Mouse (Mus musculus): Measurements from ENCODE around the gene Auts2. TPM values are rescaled to one million over a fixed set of nuclear protein-coding genes. Genes with fewer than 3 reads are reported as not detected.

Auts2 gene
- polyA plus RNA-seq, 1 experiment from 2014 or later, result 29.4 TPM

DNA sequence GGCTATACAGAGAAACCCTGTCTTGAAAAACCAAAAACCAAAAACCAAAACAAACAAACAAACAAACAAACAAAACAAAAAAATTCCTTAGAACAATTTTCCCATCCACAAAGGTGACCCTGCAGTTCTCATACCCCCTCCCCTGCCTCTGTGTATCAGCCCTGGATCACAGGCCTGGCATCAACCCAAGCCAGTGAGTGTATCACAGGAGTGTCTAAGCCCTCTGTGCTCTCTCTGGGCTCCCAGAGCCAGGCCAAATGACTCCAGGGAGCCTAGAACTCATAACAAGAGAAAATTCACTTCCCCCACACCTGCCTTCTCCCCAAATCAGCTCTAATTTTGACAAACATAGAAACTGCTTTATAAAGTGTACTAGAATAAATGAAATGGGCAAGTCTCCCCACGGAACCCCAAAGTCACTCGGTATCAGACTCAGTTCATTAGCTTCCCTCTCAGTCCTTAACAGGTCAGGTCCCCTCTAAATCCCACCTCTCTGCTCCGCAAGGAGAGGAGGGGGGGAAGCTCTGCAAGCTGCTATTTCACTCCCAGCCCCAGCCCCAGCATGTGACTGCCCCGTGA lies 896.0 kb downstream of the Auts2 start:
- WGBS, result 39% methylated on average over 3 of the region's 4 CpGs
- DNase-seq (ENCODE audit: low spot score) (no peak), ATAC-seq (ENCODE audit: low read depth) (no peak; the same call in 1 of the 2 replicates)
- H3K36me3 ChIP-seq (ENCODE audit: control insufficient read depth, insufficient read depth, low read length), result no peaks in the 10 kb centered on the region
- peaks cover 33% of the 10 kb centered on the region for H3K4me1 ChIP-seq (ENCODE audit: control insufficient read depth, insufficient read depth, low read length)
- H3K9me3 ChIP-seq (ENCODE audit: control insufficient read depth, low read length), result no peaks in the 10 kb centered on the region
- H3K4me2 ChIP-seq (ENCODE audit: low read depth, low read length), result no peak overlapping the region
- no peak overlapping the region for H3K9ac ChIP-seq (ENCODE audit: low read depth, low read length)
- H3K27me3 ChIP-seq (replicated peaks; ENCODE audit: control insufficient read depth, insufficient read depth, low read length), result no peaks in the 10 kb centered on the region
- 0 out of 2 replicates have a peak overlapping the region, but pooled peaks have one; percentile 36 for H3K27ac ChIP-seq (replicated peaks; ENCODE audit: low read depth, low read length)
- no peak overlapping the region for H3K4me3 ChIP-seq (ENCODE audit: low read depth, low read length)

DNA sequence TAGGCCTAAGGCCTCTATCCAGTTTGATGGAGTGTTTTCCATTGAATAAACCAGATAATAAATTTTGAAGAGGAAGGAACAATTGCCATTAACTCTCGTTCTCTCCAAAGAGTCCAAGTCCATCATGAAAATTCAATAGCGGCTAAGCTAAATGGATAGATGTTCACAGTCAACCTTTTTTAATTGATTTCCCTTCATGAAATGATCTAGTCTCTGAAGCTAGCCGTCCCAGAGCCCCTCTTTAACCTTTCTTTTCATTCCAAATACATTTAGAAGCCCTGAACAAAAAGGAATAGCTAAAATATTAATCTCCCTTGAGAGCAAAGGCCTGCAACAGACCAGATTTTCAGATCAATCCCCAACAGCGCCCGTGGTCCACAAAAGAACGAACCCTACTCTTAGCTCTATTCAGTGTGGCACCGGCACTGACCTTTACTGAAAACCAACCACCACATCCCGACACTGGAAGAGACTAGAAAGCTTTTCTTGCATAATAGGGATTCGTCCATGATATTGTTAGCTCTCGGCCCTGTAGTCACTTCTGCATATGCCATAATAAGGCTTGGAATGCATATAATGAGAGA lies 896.9 kb downstream of the Auts2 start:
- Histone ChIP-seq H3K4me2 (ENCODE audit: low read depth, low read length) (no peak overlapping the region), H3K4me1 (ENCODE audit: control insufficient read depth, insufficient read depth, low read length) (peaks cover 35% of the 10 kb centered on the region), H3K36me3 (ENCODE audit: control insufficient read depth, insufficient read depth, low read length) (no peaks in the 10 kb centered on the region), H3K27me3 (replicated peaks; ENCODE audit: control insufficient read depth, insufficient read depth, low read length) (no peaks in the 10 kb centered on the region), H3K27ac (replicated peaks; ENCODE audit: low read depth, low read length) (no peak overlapping the region), H3K9ac (ENCODE audit: low read depth, low read length) (no peak overlapping the region), H3K4me3 (ENCODE audit: low read depth, low read length) (no peak overlapping the region), H3K9me3 (ENCODE audit: control insufficient read depth, low read length) (no peaks in the 10 kb centered on the region)
- ATAC-seq (ENCODE audit: low read depth) (no peak), DNase-seq (ENCODE audit: low spot score) (no peak)
- 85% methylated on average over 10 of the region's 10 CpGs for WGBS

DNA sequence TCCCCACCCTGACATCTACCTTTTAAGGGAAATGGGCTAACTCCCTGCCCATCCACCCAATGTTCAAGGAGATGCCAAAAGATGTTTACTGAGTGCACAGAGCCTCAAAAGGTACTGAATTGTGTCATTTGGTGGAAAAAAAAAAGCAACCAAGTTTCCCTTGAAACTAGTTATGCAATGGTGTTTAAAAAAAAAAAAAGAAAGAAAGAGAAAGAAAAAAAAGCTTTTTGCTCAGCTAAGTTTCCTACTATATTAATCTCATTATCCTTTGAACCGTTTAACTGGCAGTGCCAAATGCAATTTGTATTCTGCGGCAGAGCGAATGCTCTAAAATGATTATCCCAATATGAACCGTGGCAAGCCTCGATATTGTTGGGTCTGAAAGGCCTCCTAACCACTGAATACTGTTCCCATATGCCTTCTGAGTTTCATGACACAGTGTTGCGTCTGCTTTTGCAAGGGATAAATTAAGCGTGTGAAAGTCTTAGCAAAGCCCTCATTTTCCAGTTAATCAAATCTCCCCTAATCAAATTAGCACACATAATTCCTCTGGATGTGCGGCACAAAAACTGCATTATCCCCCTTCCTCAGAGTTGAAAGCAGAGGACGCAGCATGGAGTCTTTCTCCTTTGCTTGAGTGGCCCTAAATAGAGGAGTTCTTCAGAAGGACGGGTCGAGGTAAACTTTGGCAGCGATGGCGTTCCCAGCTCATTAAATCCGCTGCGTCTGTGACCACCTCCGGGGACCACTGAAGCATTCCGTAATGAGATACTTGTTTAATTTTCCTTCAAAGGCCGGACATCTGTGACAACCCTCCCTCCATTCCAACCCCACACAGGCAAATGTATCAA lies 897.6 kb downstream of the Auts2 start:
- Histone ChIP-seq H3K27me3 (replicated peaks; ENCODE audit: control insufficient read depth, insufficient read depth, low read length) (no peaks in the 10 kb centered on the region), H3K9ac (ENCODE audit: low read depth, low read length) (no peak overlapping the region), H3K36me3 (ENCODE audit: control insufficient read depth, insufficient read depth, low read length) (no peaks in the 10 kb centered on the region), H3K4me3 (ENCODE audit: low read depth, low read length) (no peak overlapping the region), H3K4me2 (ENCODE audit: low read depth, low read length) (no peak overlapping the region), H3K4me1 (ENCODE audit: control insufficient read depth, insufficient read depth, low read length) (peaks cover 35% of the 10 kb centered on the region), H3K9me3 (ENCODE audit: control insufficient read depth, low read length) (no peaks in the 10 kb centered on the region), H3K27ac (replicated peaks; ENCODE audit: low read depth, low read length) (no peak overlapping the region)
- 34% methylated on average over 18 of the region's 18 CpGs for WGBS
- DNase-seq (ENCODE audit: low spot score) (peak; percentile 87), ATAC-seq (ENCODE audit: low read depth) (peak; percentile 34; the same call in 1 of the 2 replicates)

DNA sequence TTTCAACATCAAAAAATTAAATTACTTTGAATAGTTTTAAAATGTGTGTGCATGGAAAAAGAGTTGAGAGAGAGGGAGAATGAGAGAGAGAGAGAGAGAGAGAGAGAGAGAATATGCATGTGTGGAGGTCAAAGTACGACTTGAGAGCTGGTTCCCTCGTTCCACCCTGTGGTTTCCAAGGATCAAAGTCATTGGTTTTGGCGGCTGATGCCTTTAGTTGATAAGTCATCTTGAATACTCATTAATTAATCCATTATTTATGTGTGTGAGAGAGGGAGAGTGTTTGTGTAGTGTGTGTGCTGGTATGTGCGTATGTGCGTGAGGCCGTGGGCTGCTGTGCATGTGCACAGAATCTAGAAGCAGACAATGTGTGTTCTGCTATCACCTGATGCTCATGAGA lies 898.8 kb downstream of the Auts2 start:
- peaks cover 35% of the 10 kb centered on the region for H3K4me1 ChIP-seq (ENCODE audit: control insufficient read depth, insufficient read depth, low read length)

DNA sequence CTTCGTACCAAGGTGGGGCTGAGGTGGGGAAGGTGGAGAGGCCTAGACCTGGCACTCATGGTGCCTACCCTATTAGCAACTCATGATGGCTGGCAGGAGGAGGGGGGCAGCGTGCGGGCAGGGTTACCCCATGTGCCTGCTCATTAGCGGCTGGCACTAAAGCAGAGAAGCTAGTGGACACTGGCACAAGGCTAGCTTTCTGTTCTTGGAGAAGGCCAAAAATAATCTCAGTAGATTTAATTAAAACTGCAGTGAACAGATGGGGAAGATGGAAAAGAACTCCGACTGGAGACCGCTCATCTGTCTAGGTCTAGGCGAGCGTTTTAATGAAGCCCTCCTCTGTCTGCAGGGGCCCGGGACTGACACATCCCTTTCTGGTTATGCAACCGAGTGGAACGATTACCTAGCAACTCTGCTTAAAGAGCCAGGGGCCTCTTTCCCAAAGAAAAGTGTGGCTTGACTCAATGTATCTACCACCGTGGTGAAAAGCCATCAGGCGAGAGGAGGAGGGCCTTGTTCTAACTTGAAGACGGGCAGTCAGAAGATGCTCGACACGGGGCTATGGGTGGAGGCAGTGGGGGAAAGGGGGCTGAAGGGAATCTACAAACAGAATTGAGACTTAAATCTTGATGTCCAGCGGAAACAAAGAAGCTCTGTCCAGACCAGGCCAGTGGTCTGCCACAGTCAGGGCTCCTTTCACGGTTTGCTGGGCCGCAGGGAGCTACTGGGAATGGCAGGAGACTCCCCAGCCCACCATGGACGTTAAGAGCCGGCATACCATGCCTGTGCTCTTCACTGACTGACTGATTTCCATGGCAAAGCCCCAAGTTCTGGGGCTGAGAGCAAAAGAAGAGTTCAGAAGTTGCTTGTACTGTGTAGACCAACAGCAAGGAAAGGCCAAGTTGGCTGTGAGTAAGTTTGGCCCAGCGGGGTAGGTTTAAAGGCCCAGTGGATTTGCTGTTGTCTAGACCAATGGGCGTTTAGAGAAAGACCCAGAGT lies 899.7 kb downstream of the Auts2 start:
- peak; percentile 62 for ATAC-seq (ENCODE audit: low read depth)
- peak; percentile 77 for DNase-seq (ENCODE audit: low spot score)
- H3K4me1 ChIP-seq (ENCODE audit: control insufficient read depth, insufficient read depth, low read length), result peaks cover 35% of the 10 kb centered on the region

More for the DNA sequence above, 898.8 kb downstream of the Auts2 start:
- DNase-seq (ENCODE audit: low spot score) (no peak), ATAC-seq (ENCODE audit: low read depth) (no peak)
- Histone ChIP-seq H3K27me3 (replicated peaks; ENCODE audit: control insufficient read depth, insufficient read depth, low read length) (no peaks in the 10 kb centered on the region), H3K27ac (replicated peaks; ENCODE audit: low read depth, low read length) (no peak overlapping the region), H3K4me3 (ENCODE audit: low read depth, low read length) (no peak overlapping the region), H3K4me2 (ENCODE audit: low read depth, low read length) (no peak overlapping the region), H3K36me3 (ENCODE audit: control insufficient read depth, insufficient read depth, low read length) (no peaks in the 10 kb centered on the region), H3K9me3 (ENCODE audit: control insufficient read depth, low read length) (no peaks in the 10 kb centered on the region), H3K9ac (ENCODE audit: low read depth, low read length) (no peak overlapping the region)
- WGBS, result 90% methylated on average over 6 of the region's 6 CpGs

DNA sequence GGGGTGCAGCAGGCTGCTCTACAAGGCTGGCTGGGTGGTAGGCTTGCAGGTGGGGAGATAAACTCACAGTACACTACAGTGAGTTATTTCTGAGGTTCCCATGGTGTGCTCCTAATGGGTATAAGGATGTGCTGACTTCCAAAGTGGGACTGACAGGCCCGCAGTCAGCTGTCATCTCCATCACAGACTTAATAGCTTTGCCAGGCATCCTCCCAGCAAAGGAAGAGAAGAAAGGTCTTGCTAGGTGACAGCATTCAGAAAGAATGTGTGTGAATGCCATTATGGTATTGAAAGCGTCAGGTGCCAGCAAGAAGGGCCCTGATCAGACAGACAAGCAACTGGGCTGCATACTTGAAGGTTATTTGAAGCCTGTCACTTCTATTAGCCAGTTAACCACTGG lies 900.4 kb downstream of the Auts2 start:
- H3K9me3 ChIP-seq (ENCODE audit: control insufficient read depth, low read length), result no peaks in the 10 kb centered on the region
- H3K9ac ChIP-seq (ENCODE audit: low read depth, low read length), result no peak overlapping the region
- H3K27ac ChIP-seq (replicated peaks; ENCODE audit: low read depth, low read length), result 0 out of 2 replicates have a peak overlapping the region, but pooled peaks have one; percentile 4
- no peaks in the 10 kb centered on the region for H3K36me3 ChIP-seq (ENCODE audit: control insufficient read depth, insufficient read depth, low read length)
- no peaks in the 10 kb centered on the region for H3K27me3 ChIP-seq (replicated peaks; ENCODE audit: control insufficient read depth, insufficient read depth, low read length)
- H3K4me1 ChIP-seq (ENCODE audit: control insufficient read depth, insufficient read depth, low read length), result peaks cover 34% of the 10 kb centered on the region
- no peak overlapping the region for H3K4me2 ChIP-seq (ENCODE audit: low read depth, low read length)
- ATAC-seq (ENCODE audit: low read depth) (peak; percentile 24), DNase-seq (ENCODE audit: low spot score) (peak; percentile 60)
- WGBS, result 53% methylated on average over 2 of the region's 2 CpGs
- H3K4me3 ChIP-seq (ENCODE audit: low read depth, low read length), result no peak overlapping the region

More for the DNA sequence above, 899.7 kb downstream of the Auts2 start:
- no peaks in the 10 kb centered on the region for H3K27me3 ChIP-seq (replicated peaks; ENCODE audit: control insufficient read depth, insufficient read depth, low read length)
- H3K4me2 ChIP-seq (ENCODE audit: low read depth, low read length), result no peak overlapping the region
- no peaks in the 10 kb centered on the region for H3K36me3 ChIP-seq (ENCODE audit: control insufficient read depth, insufficient read depth, low read length)
- H3K9me3 ChIP-seq (ENCODE audit: control insufficient read depth, low read length), result no peaks in the 10 kb centered on the region
- H3K27ac ChIP-seq (replicated peaks; ENCODE audit: low read depth, low read length), result no peak overlapping the region
- 48% methylated on average over 23 of the region's 23 CpGs for WGBS
- no peak overlapping the region for H3K4me3 ChIP-seq (ENCODE audit: low read depth, low read length)
- H3K9ac ChIP-seq (ENCODE audit: low read depth, low read length), result no peak overlapping the region

DNA sequence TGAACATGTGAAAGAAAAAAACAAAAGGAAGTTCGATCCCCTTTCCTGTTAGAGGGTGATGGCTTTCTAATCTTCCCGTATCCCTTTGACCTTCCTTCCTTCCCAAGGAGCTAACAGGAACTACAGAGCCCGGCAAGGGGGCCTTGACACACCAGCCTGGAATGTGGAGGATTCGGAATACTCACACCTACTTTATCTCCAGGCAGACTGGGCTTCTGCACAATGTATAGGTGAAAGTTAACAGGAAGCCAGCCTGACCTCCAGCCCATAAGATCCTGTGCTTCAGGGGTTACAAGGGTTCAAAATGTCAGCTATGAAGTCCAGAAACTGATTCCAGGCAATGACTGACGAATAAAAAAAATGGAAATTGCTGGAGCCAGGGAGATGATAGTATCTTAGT lies 906.7 kb downstream of the Auts2 start:
- Histone ChIP-seq H3K27me3 (replicated peaks; ENCODE audit: control insufficient read depth, insufficient read depth, low read length) (no peaks in the 10 kb centered on the region), H3K4me3 (ENCODE audit: low read depth, low read length) (no peak overlapping the region), H3K9ac (ENCODE audit: low read depth, low read length) (no peak overlapping the region), H3K4me1 (ENCODE audit: control insufficient read depth, insufficient read depth, low read length) (peaks cover 10% of the 10 kb centered on the region), H3K4me2 (ENCODE audit: low read depth, low read length) (no peak overlapping the region), H3K9me3 (ENCODE audit: control insufficient read depth, low read length) (no peaks in the 10 kb centered on the region), H3K36me3 (ENCODE audit: control insufficient read depth, insufficient read depth, low read length) (no peaks in the 10 kb centered on the region), H3K27ac (replicated peaks; ENCODE audit: low read depth, low read length) (no peak overlapping the region)
- DNase-seq (ENCODE audit: low spot score) (no peak), ATAC-seq (ENCODE audit: low read depth) (no peak)
- 81% methylated on average over 5 of the region's 5 CpGs for WGBS

DNA sequence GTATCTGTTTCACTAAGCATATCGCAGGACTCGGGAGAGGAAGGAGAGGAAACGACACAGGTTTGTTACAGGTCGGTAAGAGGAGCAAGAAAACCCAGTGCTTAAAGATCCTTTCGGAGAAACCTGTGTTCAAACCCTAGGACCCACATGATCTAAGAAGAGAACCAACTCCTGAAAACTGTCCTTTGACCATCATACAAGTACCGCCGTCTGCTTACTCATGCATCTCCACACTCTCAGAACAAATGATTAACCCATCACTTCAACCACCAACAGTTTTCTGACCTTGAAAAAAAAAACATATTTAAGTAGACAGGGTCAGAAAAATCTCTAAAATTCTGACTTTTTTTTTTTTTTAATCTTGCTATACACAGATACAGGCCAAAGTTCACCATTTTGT lies 908.4 kb downstream of the Auts2 start:
- Histone ChIP-seq H3K4me3 (ENCODE audit: low read depth, low read length) (no peak overlapping the region), H3K9ac (ENCODE audit: low read depth, low read length) (no peak overlapping the region), H3K36me3 (ENCODE audit: control insufficient read depth, insufficient read depth, low read length) (no peaks in the 10 kb centered on the region), H3K4me1 (ENCODE audit: control insufficient read depth, insufficient read depth, low read length) (peaks cover 22% of the 10 kb centered on the region), H3K27ac (replicated peaks; ENCODE audit: low read depth, low read length) (no peak overlapping the region), H3K4me2 (ENCODE audit: low read depth, low read length) (no peak overlapping the region), H3K27me3 (replicated peaks; ENCODE audit: control insufficient read depth, insufficient read depth, low read length) (no peaks in the 10 kb centered on the region), H3K9me3 (ENCODE audit: control insufficient read depth, low read length) (no peaks in the 10 kb centered on the region)
- no peak for DNase-seq (ENCODE audit: low spot score)
- WGBS, result 95% methylated on average over 7 of the region's 7 CpGs
- ATAC-seq (ENCODE audit: low read depth), result no peak
